12 mouse cellular contexts compared by ENCODE assay signal in the genomic region with DNA sequence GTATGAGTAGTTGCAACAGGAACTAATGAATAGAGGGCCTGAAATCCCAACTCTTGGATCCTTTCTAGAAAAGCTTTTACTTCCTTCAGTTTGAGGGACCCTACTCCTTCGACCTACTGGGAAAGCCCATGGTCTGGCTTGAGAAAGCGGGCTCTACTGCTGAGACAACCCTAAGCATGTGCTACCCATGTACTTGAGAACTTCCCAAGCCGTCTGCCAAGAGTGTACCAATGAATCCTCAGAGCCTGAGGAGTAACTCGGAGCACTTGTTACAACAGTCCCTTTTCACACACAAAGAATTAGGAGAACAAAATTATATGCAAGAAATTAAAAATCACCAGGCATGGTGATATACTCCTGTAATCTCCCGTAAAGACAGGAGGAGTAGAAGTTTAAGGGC.
"Had no signal": no experiment of that assay in that cellular context is flagged by ENCODE, and none has a peak within 500 bp of the region (broad histone marks: within the 10 kb centered on the region; RNA-seq: fewer than 3 reads in every experiment).

No protein-coding gene starts in this region.

- DNase-seq: left cerebral cortex, postnatal 4 days; liver; liver, embryonic 13.5 days; liver, postnatal 0 days; lung, adult 18-20 months; lung, adult 2 months; lung, embryonic 14.5 days; lung, postnatal 10 days; lung, postnatal 14 days; lung, postnatal 36 days; lung, postnatal 4 days; midbrain, embryonic 14.5 days had no signal
